Mouse (Mus musculus) embryo, embryonic 11 days (tissue): ENCODE measurements around the gene Yif1a.
"Not testable (repeated sequence)": the region's sequence is repeated elsewhere in the genome, so short reads cannot be mapped to it uniquely, and the experiment has no call there.

ENCODE experiments used
- DNase-seq: peaks from one replicate; pipeline ENCODE4 v3.0.0-alpha.2; 2015

Gene Yif1a

DNA sequence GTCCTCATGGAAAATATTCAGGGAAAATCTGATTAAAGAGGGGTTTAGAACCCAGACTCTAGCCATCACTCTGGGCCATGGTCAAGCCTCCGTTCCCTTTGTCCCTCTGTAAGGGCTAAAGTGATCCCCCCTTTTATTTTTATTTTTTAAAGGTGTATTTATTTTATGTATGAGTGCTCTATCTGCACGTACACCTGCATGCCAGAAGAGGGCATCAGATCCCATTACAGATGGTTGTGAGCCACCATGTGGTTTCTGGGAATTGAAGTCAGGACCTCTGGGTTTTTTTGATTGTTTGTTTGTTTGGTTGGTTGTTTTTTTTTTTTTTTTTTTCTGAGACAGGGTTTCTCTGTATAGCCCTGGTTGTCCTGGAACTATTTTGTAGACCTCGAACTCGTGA, 1.8 kb upstream of the Yif1a start:
- DNase-seq = not testable (repeated sequence)

DNA sequence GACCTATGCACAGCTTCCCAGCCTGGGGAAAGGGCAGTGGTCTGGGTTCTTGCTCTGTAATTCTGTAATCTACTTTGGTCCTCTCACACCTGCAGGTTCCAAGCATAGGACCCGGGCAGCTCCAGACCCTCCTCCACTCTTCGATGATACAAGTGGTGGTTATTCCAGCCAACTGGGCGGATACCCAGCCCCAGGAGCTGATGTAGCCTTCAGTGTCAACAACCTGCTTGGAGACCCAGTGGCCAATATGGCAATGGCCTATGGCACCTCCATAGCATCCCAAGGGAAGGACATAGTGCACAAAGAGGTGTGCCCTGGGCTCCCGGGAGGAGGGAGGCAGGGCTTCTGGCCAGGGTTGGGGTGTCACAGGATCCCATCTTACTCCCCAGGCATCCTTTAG, 986 bp downstream of the Yif1a start:
- DNase-seq = no peak

DNA sequence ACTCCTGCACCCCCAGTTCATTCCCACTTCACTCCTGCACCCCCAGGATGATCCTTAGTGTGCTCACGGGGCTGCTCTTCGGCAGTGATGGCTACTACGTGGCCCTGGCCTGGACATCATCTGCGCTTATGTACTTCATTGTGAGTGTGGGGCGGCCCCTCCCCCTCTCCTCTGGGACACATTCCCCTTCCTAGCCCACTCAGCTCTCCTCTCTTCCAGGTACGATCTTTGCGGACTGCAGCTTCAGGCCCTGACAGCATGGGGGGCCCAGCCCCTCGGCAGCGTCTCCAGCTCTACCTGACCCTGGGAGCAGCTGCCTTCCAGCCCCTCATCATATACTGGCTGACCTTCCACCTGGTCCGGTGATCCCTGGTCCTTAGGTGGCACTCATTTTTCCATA, 3.7 kb downstream of the Yif1a start:
- no peak for DNase-seq

- no peak for DNase-seq
Observed at GRCm38 (mm10) chr19:5093481-5094242, 5.3 kb downstream of the Yif1a start.

GRCm38 (mm10) chr19:5094243-5094632, 5.9 kb downstream of the Yif1a start:
- peak; percentile 97 for DNase-seq

DNA sequence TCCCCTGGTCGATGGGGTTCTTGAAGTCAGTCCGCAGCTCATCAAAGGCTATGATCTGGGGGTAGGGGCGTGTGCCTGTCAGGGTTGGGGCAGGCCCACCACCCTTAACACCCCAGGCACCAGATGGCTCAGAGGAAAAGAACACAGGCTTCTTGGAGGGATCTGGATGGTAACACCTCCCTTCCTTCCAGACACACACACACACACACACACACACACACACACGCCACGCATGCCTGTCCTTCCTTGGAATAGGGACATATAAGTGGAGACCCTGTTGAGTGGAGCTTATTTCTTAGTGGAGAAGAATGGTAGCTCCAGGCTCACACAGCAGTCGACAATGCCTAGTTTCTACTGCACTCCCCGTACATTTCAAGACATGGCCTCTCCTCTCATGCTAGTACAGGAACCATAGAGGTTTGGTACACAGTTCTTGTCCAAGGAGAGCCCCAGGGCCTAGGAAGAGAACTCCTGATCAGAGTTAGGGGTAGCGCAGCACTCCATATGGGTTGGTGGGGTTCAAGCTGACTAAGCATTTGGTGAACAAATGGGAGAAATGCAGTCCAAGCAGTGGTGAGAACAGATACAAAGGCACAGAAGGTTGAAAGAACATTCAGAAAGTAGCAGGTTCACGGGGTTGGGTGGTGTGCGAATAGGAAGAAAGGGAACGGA, 6.5 kb downstream of the Yif1a start:
- DNase-seq = no peak

- DNase-seq = no peak
Observed at GRCm38 (mm10) chr19:5095887-5096474, 7.6 kb downstream of the Yif1a start.

GRCm38 (mm10) chr19:5097521-5098362, 9.4 kb downstream of the Yif1a start:
- peak; percentile 61 for DNase-seq

- peak; percentile 90 for DNase-seq
Observed at GRCm38 (mm10) chr19:5098363-5099143, 10.2 kb downstream of the Yif1a start, which contains the start of gene Cnih2. TSS of gene Cnih2 (minus strand) at chr19:5098521.

DNA sequence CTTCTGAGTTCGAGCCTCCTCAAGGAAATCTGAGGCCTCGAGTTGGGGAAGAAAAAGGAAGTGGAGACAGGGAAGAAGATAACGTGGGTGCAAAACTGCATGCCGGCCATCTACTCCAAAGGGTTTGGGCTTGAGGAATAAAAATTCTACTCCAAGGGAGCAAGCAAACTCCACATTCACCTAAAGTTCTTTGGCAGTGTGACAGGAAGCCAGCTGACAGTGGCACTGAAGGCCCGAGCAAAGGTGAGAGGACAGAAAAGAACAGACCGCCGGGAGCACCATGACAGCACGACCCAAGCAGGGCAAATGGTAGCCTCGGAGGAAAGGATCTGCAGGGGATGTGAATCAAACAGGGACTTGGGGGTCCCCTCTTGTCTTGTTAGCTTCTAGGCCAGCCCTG, 17.7 kb downstream of the Yif1a start:
- DNase-seq = no peak

DNA sequence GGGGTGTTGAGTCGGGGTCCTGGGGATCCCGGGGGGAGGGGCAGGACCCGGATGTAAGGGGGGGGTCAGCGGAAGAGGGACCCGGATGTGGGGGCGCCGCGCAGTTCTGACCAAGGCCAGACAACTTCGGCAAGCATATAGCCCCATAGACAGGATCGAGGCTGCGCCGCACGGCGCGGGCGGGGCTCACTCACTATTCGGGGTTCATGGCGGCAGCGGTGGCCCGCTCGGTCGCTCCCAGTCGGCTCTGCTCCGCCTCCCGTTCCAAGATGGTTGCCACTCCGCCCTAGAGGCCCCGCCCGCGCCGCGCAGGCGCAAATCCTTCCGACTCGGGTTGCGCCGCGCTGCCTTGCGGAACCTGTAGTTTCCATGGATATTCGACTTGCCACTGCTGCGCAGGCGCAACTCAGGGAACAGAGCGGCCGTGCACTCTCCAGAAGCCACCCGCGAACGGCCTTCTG, 18.4 kb downstream of the Yif1a start, which contains the start of gene Rab1b:
Rab1b (minus strand) TSS at position 342 of the 461 bp plus-strand sequence.
- DNase-seq = peak; percentile 99

GRCm38 (mm10) chr19:5107556-5108270, 19.4 kb downstream of the Yif1a start:
- DNase-seq = no peak

DNA sequence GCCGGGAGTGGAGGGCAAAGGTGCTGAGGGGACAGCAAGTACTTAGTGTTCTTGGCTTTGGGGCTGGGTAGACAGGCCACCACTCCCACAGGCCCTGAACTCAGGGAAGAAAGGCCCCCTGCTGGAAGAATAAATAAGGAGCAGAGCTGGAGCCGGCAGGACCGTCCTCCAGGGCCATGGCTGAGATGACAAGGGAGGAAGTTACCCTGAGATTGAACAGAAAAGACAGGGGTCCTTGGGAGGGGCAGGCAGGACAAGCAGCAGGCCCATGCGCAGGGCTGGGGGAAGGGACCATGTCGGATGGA, 19.9 kb downstream of the Yif1a start:
- peak; percentile 65 for DNase-seq

GRCm38 (mm10) chr19:5108702-5109101, 20.4 kb downstream of the Yif1a start:
- no peak for DNase-seq

DNA sequence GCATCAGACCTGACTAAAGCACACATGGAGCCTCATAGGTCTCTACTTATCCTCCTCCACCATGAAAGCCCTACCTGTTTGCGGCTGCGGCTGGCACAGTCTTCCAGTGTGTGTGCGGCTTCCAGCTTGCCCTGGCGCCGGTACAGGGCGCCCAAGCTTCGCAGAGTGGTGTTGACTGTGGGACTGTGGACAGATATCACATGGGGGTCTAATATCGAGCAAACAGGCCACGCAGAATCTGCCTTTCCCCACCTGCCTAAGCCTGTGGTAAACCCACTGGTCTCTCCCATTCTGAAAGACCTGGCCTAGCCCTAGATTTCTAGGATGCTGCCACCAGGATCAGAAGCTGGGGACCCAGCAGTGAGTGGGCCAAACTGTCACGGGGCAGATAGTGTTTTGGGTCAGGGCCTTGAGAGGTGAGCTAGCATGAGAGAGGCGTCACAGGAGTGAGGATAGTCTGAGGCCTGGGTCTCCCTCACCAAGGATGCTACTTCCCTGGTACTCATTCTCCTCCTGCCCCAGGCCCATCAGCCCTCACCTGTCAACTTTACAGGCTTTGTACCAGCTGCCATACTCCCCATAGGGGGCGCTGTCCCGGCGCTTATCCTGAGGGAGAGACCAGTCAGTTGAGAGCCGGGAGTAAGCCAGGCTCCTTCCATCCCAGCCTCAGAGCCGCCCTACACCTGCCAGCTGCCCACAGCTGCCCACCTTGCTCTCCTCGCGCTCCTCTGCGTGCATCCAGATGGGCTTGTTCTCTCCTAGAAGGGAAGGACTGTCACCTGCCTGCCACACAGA, 21.5 kb downstream of the Yif1a start:
- DNase-seq = no peak

DNA sequence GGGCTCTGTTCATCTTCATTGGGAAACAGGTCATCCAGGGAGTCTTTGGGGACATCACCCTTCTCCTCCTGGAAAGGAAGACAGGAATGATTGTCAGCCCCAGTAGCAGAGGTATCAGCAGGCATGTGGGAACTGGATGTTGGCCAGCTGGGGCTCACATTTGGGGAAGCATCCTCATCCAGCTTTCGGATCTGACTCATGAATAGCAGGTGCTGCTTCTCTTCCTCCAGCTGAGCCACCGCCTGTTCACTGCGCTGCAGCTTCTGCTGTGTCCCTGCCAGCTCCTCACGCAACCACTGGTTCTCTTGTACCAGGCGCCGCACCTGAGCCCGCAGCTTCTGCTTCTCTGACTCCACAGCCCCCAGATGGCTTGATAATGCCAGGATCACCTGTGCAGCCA, 25.4 kb downstream of the Yif1a start:
- DNase-seq = no peak

- DNase-seq = peak; percentile 97
Observed at GRCm38 (mm10) chr19:5117494-5118383, 29.4 kb downstream of the Yif1a start.

DNA sequence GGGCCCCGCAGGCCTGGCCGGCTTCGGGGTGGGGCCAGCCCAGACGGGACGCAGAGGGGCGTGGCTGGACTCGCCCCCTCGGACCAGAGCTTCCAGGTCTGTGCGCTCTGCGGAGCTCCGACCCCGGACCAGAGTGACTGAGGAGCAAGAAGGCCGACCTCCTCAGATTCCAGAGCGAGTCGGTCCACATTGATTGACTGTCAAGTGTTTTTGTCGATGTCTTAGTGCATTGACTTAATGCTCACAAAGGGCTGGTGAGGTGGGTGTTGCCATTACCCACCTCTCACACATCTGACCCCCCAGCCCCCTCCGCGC, 30.0 kb downstream of the Yif1a start, which contains the start of gene Klc2:
Klc2 (minus strand) TSS at position 177 of the 315 bp plus-strand sequence.
- DNase-seq = no peak

- DNase-seq = no peak
Observed at GRCm38 (mm10) chr19:5122492-5122891, 34.2 kb downstream of the Yif1a start.

GRCm38 (mm10) chr19:5123241-5123640, 34.9 kb downstream of the Yif1a start:
- no peak for DNase-seq
